ENCODE assay signal across 23 mouse cellular contexts in genomic region chr1:23928371-23928770, GRCm38 (mm10).
"Had no signal": no experiment of that assay in that cellular context is flagged by ENCODE, and none has a peak within 500 bp of the region (broad histone marks: within the 10 kb centered on the region; RNA-seq: fewer than 3 reads in every experiment).

No protein-coding gene starts in this region.

- H3K27me3 ChIP-seq: heart, embryonic 13.5 days; hindbrain, embryonic 13.5 days; hindbrain, embryonic 15.5 days; kidney, embryonic 15.5 days; limb, embryonic 13.5 days; limb, embryonic 15.5 days; liver, embryonic 12.5 days had no signal

- DNase-seq: gastrocnemius, postnatal 14 days; gastrocnemius, postnatal 36 days; heart, adult 11 months; heart, adult 2 months; heart, postnatal 10 days; kidney, adult 11 months; kidney, adult 2 months; kidney, adult 9 months; kidney, postnatal 14 days; kidney, postnatal 36 days; layer of hippocampus, adult 9-11 months; layer of hippocampus, postnatal 36 days; left cerebral cortex, postnatal 4 days had no signal

- H3K4me3 ChIP-seq: heart, adult 2 months; heart, embryonic 13.5 days; hindbrain, embryonic 13.5 days; hindbrain, embryonic 15.5 days; kidney, embryonic 15.5 days; limb, embryonic 13.5 days; limb, embryonic 15.5 days; liver, embryonic 12.5 days had no signal

- H3K9me3 ChIP-seq: hindbrain, embryonic 13.5 days; hindbrain, embryonic 15.5 days; kidney, embryonic 15.5 days; limb, embryonic 13.5 days; limb, embryonic 15.5 days; liver, embryonic 12.5 days had no signal

- H3K27ac ChIP-seq: heart, adult 2 months; heart, embryonic 13.5 days; hindbrain, embryonic 13.5 days; hindbrain, embryonic 15.5 days; hindbrain, postnatal 0 days; kidney, embryonic 15.5 days; kidney, postnatal 0 days; limb, embryonic 13.5 days; limb, embryonic 15.5 days; liver, embryonic 12.5 days; liver, embryonic 14.5 days had no signal

- H3K4me1 ChIP-seq: hindbrain, embryonic 13.5 days; hindbrain, embryonic 15.5 days; kidney, embryonic 15.5 days; limb, embryonic 13.5 days; limb, embryonic 15.5 days had no signal

- H3K36me3 ChIP-seq: heart, embryonic 13.5 days; hindbrain, embryonic 13.5 days; hindbrain, embryonic 15.5 days; kidney, embryonic 15.5 days; limb, embryonic 13.5 days; limb, embryonic 15.5 days; liver, embryonic 12.5 days had no signal
